Mouse (Mus musculus): ENCODE measurements around the gene Aldob.

DNA sequence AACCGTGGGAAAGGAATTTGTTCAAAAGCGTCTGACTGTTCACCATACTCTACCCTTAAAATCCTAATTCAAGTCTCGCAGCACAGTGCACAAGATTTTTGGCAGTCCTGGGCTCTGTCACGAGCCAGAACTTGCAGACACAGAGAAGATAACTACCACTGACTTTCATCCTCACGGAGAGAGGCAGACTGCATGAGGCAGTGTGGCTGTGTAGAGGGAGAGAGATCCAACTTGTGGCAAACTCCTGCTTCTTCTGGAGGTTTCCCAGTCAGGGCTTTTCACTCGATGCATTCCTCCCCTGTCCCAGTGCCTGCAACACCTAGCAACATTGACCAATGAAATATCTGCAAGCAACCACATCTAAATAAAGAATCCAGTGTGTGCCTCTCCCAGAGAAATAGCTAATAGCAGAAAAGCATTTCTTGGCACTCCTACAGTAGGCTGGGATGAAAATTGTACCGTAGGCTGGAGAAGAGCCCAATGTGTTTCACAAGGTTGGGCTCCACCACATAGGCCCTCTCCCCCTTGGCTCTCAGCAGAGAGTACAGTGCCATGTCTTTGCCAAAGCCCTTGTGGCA, 36.3 kb upstream of the Aldob start:
- TF ChIP-seq POLR2A (IDR thresholded peaks at IDR 0.05; ENCODE audit: borderline replicate concordance, extremely low read depth, low read depth, low read length) (no peak), CTCF (IDR thresholded peaks at IDR 0.05; ENCODE audit: insufficient read depth, low read length) (no peak)
